Mouse (Mus musculus): Measurements from ENCODE around the gene Gm17720.

- TF ChIP-seq CTCF (IDR thresholded peaks at IDR 0.05; ENCODE audit: insufficient read depth, low read depth, low read length): no peak
- TF ChIP-seq POLR2A (IDR thresholded peaks at IDR 0.05; ENCODE audit: insufficient read depth, low read depth, low read length): no peak
Observed at GRCm38 (mm10) chr8:110064161-110064560, 38.4 kb downstream of the Gm17720 start.
